Mouse (Mus musculus) heart, embryonic 16.5 days (tissue): ENCODE data around the gene Ren1. TPM values are rescaled to one million over a fixed set of nuclear protein-coding genes. Genes with fewer than 3 reads are reported as not detected.

Experiments
- ATAC-seq: fragments of 200-750 bp; cut with Nextera tagmentation; replicated peaks from 2 replicates; pipeline ENCODE4 v1.8.0; 2017; ENCODE audit warnings: moderate number of reproducible peaks; ENCODE audit not compliant: insufficient read depth, low FRiP score; ENCODE audit errors: extremely low read depth
- H3K27ac ChIP-seq: fragments of 300-500 bp; sonication (generic); 2 replicates; pipeline ENCODE4 v1.5.1; 2014; ENCODE audit warnings: mild to moderate bottlenecking, low read length, control low read depth, moderate library complexity
- H3K27me3 ChIP-seq: fragments of 300-500 bp; sonication (generic); 2 replicates; pipeline ENCODE4 v1.6.1; 2014; ENCODE audit warnings: low read length, mixed read lengths; ENCODE audit not compliant: control insufficient read depth, insufficient read depth
- H3K36me3 ChIP-seq: fragments of 300-500 bp; sonication (generic); 2 replicates; pipeline ENCODE4 v1.6.1; 2014; ENCODE audit not compliant: control insufficient read depth, insufficient read depth
- H3K4me1 ChIP-seq: fragments of 300-500 bp; sonication (generic); 2 replicates; pipeline ENCODE4 v1.6.1; 2014; ENCODE audit warnings: low read length, mixed read lengths; ENCODE audit not compliant: control insufficient read depth, insufficient read depth
- H3K4me2 ChIP-seq: fragments of 300-500 bp; sonication (generic); 2 replicates; pipeline ENCODE4 v1.6.1; 2014; ENCODE audit warnings: low read depth, mild to moderate bottlenecking, control low read depth, low read length
- H3K4me3 ChIP-seq: fragments of 300-500 bp; sonication (generic); 2 replicates; pipeline ENCODE4 v1.5.1; 2014; ENCODE audit warnings: mild to moderate bottlenecking, control low read depth, low read length
- H3K9ac ChIP-seq: fragments of 300-500 bp; sonication (generic); 2 replicates; pipeline ENCODE4 v1.6.1; 2014; ENCODE audit warnings: low read length, control low read depth
- H3K9me3 ChIP-seq: fragments of 300-500 bp; sonication (generic); replicated peaks from 2 replicates; pipeline ENCODE4 v1.6.1; 2016; ENCODE audit warnings: low read length; ENCODE audit not compliant: control insufficient read depth
- WGBS: fragments of 180-500 bp; shearing (Covaris S2); extraction: QIAGEN DNeasy Blood & Tissue Kit; methylation state at CpG from one replicate; pipeline ENCODE4 v1.1.7; 2014; 5-methylcytosine and 5-hydroxymethylcytosine counted together
- polyA plus RNA-seq: library from polyadenylated mRNA; unstranded; fragments of >200 nt; fragmentation: Nextera tagmentation; extraction: Ambion mirVana; gene quantifications from 2 replicates; pipeline ENCODE4 v1.2.1, GENCODE M21; 2015

Gene Ren1
- polyA plus RNA-seq, 1 experiment from 2014 or later = 1.2 TPM

DNA sequence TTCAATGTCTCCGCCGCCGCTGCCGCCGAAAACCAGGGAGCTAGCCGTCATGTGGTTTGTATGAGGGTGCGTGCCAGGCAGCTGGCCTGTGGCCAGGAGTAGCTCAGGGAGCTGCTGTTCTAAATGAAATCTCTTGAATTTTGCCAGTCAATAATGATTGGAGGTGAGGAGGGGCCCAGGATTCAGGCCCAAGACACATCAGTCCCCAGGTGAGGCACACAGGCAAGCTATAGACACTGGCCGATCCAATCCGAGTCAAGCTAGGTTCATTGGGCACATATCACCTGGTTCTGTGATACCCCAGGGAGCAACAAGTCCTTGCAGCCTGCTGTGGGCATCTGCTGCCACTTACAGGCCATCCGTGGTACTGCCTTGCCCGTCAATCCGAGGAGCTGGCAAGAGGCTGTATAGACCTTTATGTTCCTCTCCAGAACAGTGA is 3.1 kb downstream of the Ren1 start:
- peaks cover 13% of the 10 kb centered on the region; the same call in 1 of the 2 replicates for H3K27me3 ChIP-seq
- WGBS = 36% methylated on average over 12 of the region's 12 CpGs
- H3K9ac ChIP-seq = no peak overlapping the region
- ATAC-seq = no peak
- H3K4me1 ChIP-seq = no peaks in the 10 kb centered on the region
- H3K4me2 ChIP-seq = no peak overlapping the region
- no peaks in the 10 kb centered on the region for H3K9me3 ChIP-seq
- H3K27ac ChIP-seq = no peak overlapping the region
- no peak overlapping the region for H3K4me3 ChIP-seq
- H3K36me3 ChIP-seq = no peaks in the 10 kb centered on the region

DNA sequence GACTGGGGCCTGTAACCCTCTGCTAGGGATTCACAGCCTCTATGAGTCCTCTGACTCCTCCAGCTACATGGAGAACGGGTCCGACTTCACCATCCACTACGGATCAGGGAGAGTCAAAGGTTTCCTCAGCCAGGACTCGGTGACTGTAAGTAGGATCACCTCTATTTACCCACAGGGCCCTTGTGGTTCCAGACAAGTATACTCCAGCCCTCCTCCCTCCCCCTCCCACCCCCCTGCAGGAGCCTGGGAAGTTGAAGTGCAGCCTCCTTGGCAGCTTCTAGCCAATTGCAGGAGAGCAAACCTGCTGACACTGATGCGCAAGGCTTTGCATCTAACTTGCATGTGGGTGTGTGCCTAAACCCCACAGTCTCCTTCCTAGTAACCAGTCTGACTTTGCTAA is 5.2 kb downstream of the Ren1 start:
- Histone ChIP-seq H3K36me3 (no peaks in the 10 kb centered on the region), H3K4me2 (no peak overlapping the region), H3K4me1 (no peaks in the 10 kb centered on the region), H3K27me3 (peaks cover 19% of the 10 kb centered on the region), H3K9ac (no peak overlapping the region), H3K27ac (no peak overlapping the region), H3K4me3 (no peak overlapping the region), H3K9me3 (no peaks in the 10 kb centered on the region)
- WGBS = 58% methylated on average over 5 of the region's 5 CpGs
- no peak for ATAC-seq

DNA sequence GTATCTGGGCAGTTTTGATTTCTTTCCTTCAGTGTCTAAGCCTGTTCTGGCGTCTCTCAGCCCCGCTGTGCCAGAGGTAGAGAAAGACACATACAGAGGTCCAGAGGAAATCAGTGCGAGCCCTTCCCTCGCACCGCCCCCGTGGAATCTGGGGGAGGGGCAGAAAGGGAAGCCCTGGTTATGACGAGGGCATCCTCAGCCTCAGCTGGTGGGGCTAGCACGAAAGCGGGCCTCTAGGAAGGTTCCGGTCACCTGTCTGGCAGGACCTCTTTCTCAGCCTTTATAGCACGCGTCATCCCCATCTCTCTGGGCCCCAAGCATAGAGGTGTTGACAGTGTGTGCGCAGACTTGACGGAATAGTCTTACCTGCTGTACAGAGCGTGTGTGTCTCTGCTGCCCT is 5.6 kb downstream of the Ren1 start:
- Histone ChIP-seq H3K27ac (no peak overlapping the region), H3K27me3 (peaks cover 19% of the 10 kb centered on the region), H3K9me3 (no peaks in the 10 kb centered on the region), H3K4me2 (no peak overlapping the region), H3K36me3 (no peaks in the 10 kb centered on the region), H3K4me1 (no peaks in the 10 kb centered on the region), H3K4me3 (no peak overlapping the region), H3K9ac (no peak overlapping the region)
- 49% methylated on average over 15 of the region's 15 CpGs for WGBS
- ATAC-seq = no peak

DNA sequence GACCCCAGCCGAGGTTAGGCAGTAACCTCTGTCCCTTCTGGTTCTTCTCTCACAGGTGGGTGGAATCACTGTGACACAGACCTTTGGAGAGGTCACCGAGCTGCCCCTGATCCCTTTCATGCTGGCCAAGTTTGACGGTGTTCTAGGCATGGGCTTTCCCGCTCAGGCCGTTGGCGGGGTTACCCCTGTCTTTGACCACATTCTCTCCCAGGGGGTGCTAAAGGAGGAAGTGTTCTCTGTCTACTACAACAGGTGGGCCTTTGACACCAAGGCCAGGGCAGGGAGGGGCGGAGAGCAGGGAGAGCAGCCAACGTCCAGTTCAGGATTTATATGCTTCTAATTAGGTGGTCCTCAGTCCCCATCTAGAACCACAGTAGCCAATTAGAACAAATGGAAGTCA is 6.0 kb downstream of the Ren1 start:
- Histone ChIP-seq H3K36me3 (no peaks in the 10 kb centered on the region), H3K27ac (no peak overlapping the region), H3K4me3 (no peak overlapping the region), H3K9me3 (no peaks in the 10 kb centered on the region), H3K4me1 (no peaks in the 10 kb centered on the region), H3K4me2 (no peak overlapping the region), H3K9ac (no peak overlapping the region), H3K27me3 (peaks cover 19% of the 10 kb centered on the region)
- WGBS = 55% methylated on average over 8 of the region's 8 CpGs
- no peak for ATAC-seq

DNA sequence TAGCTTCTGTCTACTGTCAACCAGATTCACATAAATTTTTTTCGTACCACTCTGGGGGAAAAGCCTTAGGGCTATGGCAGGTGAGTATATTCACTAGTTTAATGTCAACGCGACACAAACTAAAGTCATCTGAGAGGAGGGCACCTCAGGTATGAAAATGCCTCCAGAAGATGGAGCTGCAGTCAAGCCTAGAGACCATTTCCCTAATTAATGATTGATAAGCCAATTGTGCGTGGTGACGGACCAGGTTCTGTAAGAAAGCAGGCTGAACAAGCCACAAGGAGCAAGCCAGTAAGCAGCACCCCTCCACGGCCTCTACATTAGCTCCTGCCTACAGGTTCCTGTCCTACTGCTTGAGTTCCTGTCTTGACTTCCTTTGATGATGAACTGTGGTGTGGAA is 10.7 kb downstream of the Ren1 start:
- no peaks in the 10 kb centered on the region for H3K9me3 ChIP-seq
- H3K27me3 ChIP-seq = peaks cover 31% of the 10 kb centered on the region
- peaks cover 19% of the 10 kb centered on the region for H3K4me1 ChIP-seq
- 88% methylated on average over 6 of the region's 6 CpGs for WGBS
- no peak overlapping the region for H3K4me2 ChIP-seq
- H3K4me3 ChIP-seq = no peak overlapping the region
- no peak for ATAC-seq
- H3K27ac ChIP-seq = no peak overlapping the region
- no peak overlapping the region for H3K9ac ChIP-seq
- no peaks in the 10 kb centered on the region for H3K36me3 ChIP-seq

- no peak for ATAC-seq
- H3K4me1 ChIP-seq = peaks cover 19% of the 10 kb centered on the region
- no peak overlapping the region for H3K4me2 ChIP-seq
- no peak overlapping the region for H3K4me3 ChIP-seq
- peaks cover 28% of the 10 kb centered on the region for H3K27me3 ChIP-seq
- no peak overlapping the region for H3K9ac ChIP-seq
- no peaks in the 10 kb centered on the region for H3K9me3 ChIP-seq
- no peak overlapping the region for H3K27ac ChIP-seq
- H3K36me3 ChIP-seq = no peaks in the 10 kb centered on the region
- 87% methylated on average over 5 of the region's 5 CpGs for WGBS
Measured at GRCm38 (mm10) chr1:133362103-133362502, 11.8 kb downstream of the Ren1 start.

DNA sequence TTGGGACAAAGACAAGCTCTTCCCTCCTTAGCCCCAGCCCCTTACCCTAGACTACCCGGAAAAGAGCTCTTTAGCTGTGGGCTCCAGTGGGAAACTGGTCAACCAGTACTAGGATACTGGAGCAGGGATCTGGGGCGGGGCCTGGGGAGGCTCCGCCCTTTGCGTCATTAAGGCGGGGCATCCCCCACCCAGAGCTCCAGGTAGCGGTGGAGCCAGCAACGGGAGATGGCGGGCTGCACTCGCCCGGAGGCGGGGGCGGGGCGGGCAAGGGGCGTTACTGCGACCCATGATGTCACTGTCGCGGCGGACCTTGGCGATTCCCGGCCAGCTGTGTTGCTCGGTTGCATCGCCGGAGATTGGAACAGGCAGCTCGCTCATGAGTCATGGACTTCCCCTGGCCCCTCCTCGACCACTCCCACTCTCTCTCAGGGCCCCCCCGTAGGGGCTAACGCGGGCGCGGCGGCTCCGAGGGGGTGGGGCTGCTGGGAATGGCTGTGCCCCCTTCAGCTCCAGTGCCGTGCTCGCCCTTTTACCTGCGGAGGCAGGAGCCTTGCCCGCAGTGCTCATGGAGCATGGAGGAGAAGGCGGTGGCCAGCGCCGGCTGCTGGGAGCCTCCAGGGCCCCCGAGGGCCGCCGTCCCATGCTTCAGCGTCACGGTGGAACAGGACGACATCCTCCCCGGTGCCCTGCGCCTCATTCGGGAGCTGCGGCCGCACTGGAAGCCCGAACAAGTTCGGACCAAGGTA is 13.1 kb downstream of the Ren1 start, which contains the start of gene Etnk2:
Etnk2 (plus strand) TSS at position 297 of the 746 bp plus-strand sequence.
- Histone ChIP-seq H3K4me3 (peak within 1 kb of the TSS; percentile 80), H3K4me2 (peak within 1 kb of the TSS; percentile 100), H3K36me3 (no peaks in the 10 kb centered on the region), H3K9ac (peak within 1 kb of the TSS; percentile 71), H3K4me1 (peaks cover 21% of the 10 kb centered on the region), H3K27ac (no peak within 1 kb of the TSS), H3K27me3 (peaks cover 28% of the 10 kb centered on the region), H3K9me3 (no peaks in the 10 kb centered on the region)
- whole genome bisulfite sequencing = under 1% methylated on average over 51 of the region's 52 CpGs
- ATAC-seq = peak; percentile 75

GRCm38 (mm10) chr1:133364022-133364630 is 13.8 kb downstream of the Ren1 start:
- 3% methylated on average over 27 of the region's 27 CpGs for WGBS
- Histone ChIP-seq H3K4me2 (peak overlapping the region; percentile 100), H3K4me3 (peak overlapping the region; percentile 80), H3K36me3 (no peaks in the 10 kb centered on the region), H3K9ac (peak overlapping the region; percentile 71), H3K27me3 (peaks cover 27% of the 10 kb centered on the region), H3K27ac (no peak overlapping the region), H3K4me1 (peaks cover 21% of the 10 kb centered on the region), H3K9me3 (no peaks in the 10 kb centered on the region)
- no peak for ATAC-seq

DNA sequence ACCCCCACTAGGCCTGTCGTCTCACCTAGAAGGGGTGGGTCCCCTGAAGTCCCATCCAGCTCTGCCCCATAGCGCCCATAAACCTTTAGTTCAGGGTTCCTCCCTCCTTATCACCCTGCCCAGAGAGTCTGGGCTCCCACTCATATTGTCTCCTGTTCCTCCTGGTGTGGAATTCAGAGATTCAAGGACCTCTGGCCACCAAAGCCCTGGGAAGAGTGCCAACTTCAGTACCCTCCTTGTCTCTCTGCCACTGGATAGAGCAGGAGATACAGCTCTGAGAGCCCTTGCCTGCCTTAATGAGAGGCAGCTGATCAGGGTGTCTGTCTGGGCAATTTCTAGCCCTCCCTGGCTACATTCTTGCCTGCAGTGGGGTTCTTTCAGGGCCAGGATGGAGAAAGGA is 14.6 kb downstream of the Ren1 start:
- no peak overlapping the region for H3K27ac ChIP-seq
- peaks cover 21% of the 10 kb centered on the region for H3K4me1 ChIP-seq
- peaks cover 21% of the 10 kb centered on the region for H3K27me3 ChIP-seq
- 37% methylated on average over 2 of the region's 2 CpGs for WGBS
- no peak overlapping the region for H3K4me2 ChIP-seq
- no peak for ATAC-seq
- H3K9ac ChIP-seq = no peak overlapping the region
- no peaks in the 10 kb centered on the region for H3K36me3 ChIP-seq
- no peaks in the 10 kb centered on the region for H3K9me3 ChIP-seq
- no peak overlapping the region for H3K4me3 ChIP-seq
